Mouse (Mus musculus): ENCODE measurements at regions not wholly inside any gene's neighbourhood (a gene's known extent, or its start where the extent isn't known, plus 50 kb on each side); places are given as distances from the start of the nearest gene placed in this dataset.
A peak's percentile ranks its signal among the peaks of the same experiment; 100 is the strongest.

DNA sequence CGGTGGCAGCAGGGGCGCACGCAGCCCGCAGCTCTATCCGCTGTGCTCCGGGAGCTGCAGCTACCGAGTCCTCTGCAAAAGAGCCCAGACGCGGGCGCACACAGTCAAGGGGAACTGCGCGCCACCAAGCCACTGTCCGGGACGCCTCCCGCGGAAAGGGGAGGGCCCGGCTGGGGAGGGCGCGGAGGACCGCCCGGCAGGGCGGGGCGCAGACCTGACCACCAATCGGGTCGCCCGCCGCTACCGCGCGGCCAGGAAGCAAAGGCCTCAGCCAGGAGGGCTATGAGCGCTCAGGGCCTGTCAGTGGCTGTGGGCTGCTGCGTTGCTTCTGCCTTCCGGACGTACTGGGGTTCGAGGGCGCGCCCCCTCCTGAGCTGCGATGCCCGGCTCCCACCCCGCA is 1034.5 kb downstream of the Gm10330 start:
- DNase-seq (ENCODE audit: low spot score), result peak; percentile 44

DNA sequence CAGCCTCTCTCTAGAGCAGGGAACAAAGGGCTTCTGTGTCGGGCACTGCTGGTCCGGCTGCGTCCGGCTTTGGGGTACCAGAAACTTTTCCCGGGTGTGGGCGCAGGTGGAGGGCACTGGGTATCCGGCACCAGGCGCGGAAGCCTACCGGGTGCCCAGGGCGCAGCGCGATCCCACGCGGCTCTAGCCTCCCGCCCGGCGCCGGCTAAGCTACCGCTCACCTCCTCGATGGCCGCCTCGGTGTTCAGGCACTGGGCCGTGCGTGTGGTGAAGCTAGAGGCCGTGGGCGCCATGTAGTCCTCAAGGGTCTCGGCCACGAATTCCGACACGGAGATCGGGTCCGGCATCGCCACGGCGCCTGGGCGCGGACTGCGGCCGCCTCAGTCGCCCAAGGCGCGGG is 1035.0 kb downstream of the Gm10330 start:
- DNase-seq (ENCODE audit: low spot score), result peak; percentile 3

Data from urinary bladder, postnatal 14 days (tissue).